Mouse (Mus musculus) erythroblast, adult 5-6 weeks (primary cell): Measurements from ENCODE around the gene Ncr1. TPM values are rescaled to one million over a fixed set of nuclear protein-coding genes. Genes with fewer than 3 reads are reported as not detected.
"Not testable (repeated sequence)": the region's sequence is repeated elsewhere in the genome, so short reads cannot be mapped to it uniquely, and the experiment has no call there.

Experiments
- ATAC-seq: replicated peaks from 2 replicates; pipeline ENCODE4 v1.8.0; 2016; ENCODE audit warnings: moderate number of reproducible peaks, mild to moderate bottlenecking, moderate TSS enrichment, inconsistent platforms; ENCODE audit not compliant: poor library complexity, low FRiP score, severe bottlenecking
- total RNA-seq, 2 experiments: library from RNA; stranded (forward) in 1 of 2; stranded (reverse) in 1 of 2; fragments of 150-400 nt in 1 of 2; fragments of 200-764, 138-1000 nt in 1 of 2; gene quantifications; 2 replicates each; pipeline versions ENCODE4 v1.2.3 to v1.2.4; 2015 to 2017; ENCODE audit warnings: low replicate concordance in 2 of 2

The Ncr1 gene
- total RNA-seq (2015; ENCODE audit: low replicate concordance), result 3.8 and 4.0 TPM in 2 replicates
- 0.85 and 1.3 TPM in 2 replicates for total RNA-seq (2017; ENCODE audit: low replicate concordance)

DNA sequence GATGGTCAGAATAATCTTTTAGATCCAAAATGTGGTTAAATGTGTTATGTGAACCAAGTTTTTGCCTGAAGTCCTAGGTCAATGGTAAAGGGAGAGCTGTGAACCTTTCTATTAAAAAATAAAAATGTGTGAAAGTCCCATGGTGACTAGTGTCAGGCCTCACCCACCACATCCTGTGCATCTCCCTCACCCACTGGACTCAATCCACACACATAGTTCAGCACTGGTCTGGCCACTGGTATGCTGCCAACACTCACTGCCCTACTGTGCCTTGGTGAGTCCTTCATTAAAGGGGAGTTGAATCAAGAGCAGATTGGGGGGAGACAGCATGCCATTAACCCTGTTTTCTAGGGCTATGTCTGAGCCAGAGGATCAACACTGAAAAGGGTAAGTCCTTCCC lies at the start of gene Ncr1:
Gene Ncr1, plus strand, starts transcription at position 216 of the 400 bp plus-strand sequence.
- ATAC-seq, result no peak

DNA sequence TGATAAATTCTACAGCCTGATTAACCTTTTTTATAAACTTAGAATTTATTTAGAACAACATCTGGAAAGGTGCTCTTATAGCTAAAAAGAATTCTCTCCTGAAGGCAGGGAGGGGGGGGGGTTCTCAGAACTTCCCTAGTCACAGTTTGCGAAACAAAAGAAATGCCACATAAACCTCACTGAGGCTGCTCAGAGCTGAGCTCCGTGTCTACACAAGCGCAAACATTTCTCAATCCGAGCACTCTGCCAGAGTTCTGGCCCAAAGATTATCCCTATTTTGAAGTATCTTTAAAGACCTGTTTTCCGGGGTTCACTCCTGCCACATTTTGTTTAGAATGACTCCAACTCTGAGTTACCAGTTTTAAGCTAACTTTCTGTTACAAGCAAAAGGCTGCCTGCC lies 44.9 kb upstream of the Ncr1 start:
- ATAC-seq, result no peak

DNA sequence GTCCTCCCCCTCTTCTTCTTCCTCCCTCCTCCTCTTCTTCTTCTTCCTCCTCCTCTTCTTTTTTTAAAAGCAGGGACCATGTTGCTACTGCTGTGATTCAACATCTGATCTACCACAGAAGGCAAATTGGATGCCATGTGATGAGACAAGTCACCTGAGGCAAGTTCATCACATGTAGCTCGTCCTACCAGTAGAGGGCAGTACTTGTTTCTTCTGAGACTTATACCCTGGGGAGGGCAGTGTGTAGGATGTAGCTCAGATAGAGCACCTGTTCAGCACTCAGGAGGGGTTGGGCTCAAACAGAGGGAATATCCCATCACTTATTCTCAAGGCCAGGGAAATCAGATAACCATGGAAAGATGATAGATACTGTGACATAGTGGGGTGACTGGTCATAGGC lies 40.3 kb upstream of the Ncr1 start:
- ATAC-seq, result no peak

GRCm38 (mm10) chr7:4300166-4300565 lies 37.4 kb upstream of the Ncr1 start:
- ATAC-seq, result no peak

- no peak for ATAC-seq
These were observed 34.1 kb upstream of the Ncr1 start for GRCm38 (mm10) chr7:4303457-4303856.

GRCm38 (mm10) chr7:4313109-4313508 lies 24.4 kb upstream of the Ncr1 start:
- not testable (repeated sequence) for ATAC-seq

GRCm38 (mm10) chr7:4313531-4313930 lies 24.0 kb upstream of the Ncr1 start:
- ATAC-seq, result not testable (repeated sequence)

GRCm38 (mm10) chr7:4323301-4323700 lies 14.2 kb upstream of the Ncr1 start:
- no peak for ATAC-seq

DNA sequence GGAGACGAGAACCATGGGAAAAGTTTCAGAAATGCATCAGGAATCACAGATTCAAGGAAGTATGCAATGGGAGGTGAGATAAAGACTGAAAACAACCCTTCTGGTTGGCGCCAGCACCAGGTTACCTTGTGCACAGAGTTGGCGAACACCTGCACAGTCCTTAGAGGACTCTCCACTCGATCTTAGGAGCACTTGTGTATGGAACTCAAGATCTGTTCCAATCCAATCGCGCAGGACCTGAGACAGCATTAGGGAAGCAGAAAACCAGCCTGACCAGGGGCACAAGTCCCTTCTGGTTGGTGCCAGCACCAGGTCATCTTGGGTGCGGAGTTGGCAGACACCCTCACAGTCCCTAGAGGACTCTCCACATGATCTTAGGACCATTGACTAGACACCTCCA lies 36.0 kb downstream of the Ncr1 start:
- no peak for ATAC-seq

Other genes with a start within 250 kb of the Ncr1 start
- gene Ttyh1, start 218.3 kb upstream of the Ncr1 start, total RNA-seq (2015; ENCODE audit: low replicate concordance), result not detected in 2 replicates
- 0.28 and 3.0 TPM in 2 replicates for gene Ttyh1, start 218.3 kb upstream of the Ncr1 start, total RNA-seq (2017; ENCODE audit: low replicate concordance)
- gene Leng8, start 200.7 kb upstream of the Ncr1 start, total RNA-seq (2015; ENCODE audit: low replicate concordance), result 147 and 153 TPM in 2 replicates
- gene Leng8, start 200.7 kb upstream of the Ncr1 start, total RNA-seq (2017; ENCODE audit: low replicate concordance), result 144 and 160 TPM in 2 replicates
- not detected in 2 replicates for gene Leng9, start 187.3 kb upstream of the Ncr1 start, total RNA-seq (2015; ENCODE audit: low replicate concordance)
- 0.77 and 1.7 TPM in 2 replicates for gene Leng9, start 187.3 kb upstream of the Ncr1 start, total RNA-seq (2017; ENCODE audit: low replicate concordance)
- not detected in 2 replicates for gene Cdc42ep5, start 172.9 kb upstream of the Ncr1 start, total RNA-seq (2015; ENCODE audit: low replicate concordance)
- not detected in 2 replicates for gene Cdc42ep5, start 172.9 kb upstream of the Ncr1 start, total RNA-seq (2017; ENCODE audit: low replicate concordance)
- 1.5 and 1.7 TPM in 2 replicates for gene Lilra5, start 100.0 kb upstream of the Ncr1 start, total RNA-seq (2015; ENCODE audit: low replicate concordance)
- gene Lilra5, start 100.0 kb upstream of the Ncr1 start, total RNA-seq (2017; ENCODE audit: low replicate concordance), result 1.1 TPM in 1 of 2 replicates, not detected in the other
- not detected in 2 replicates for gene Gp6, start 60.0 kb downstream of the Ncr1 start, total RNA-seq (2015; ENCODE audit: low replicate concordance)
- 0.09 and 0.56 TPM in 2 replicates for gene Gp6, start 60.0 kb downstream of the Ncr1 start, total RNA-seq (2017; ENCODE audit: low replicate concordance)
- 0.77 and 3.6 TPM in 2 replicates for gene Rdh13, start 107.9 kb downstream of the Ncr1 start, total RNA-seq (2015; ENCODE audit: low replicate concordance)
- gene Rdh13, start 107.9 kb downstream of the Ncr1 start, total RNA-seq (2017; ENCODE audit: low replicate concordance), result 2.6 and 3.5 TPM in 2 replicates
- 17.1 and 19.4 TPM in 2 replicates for gene Eps8l1, start 123.0 kb downstream of the Ncr1 start, total RNA-seq (2015; ENCODE audit: low replicate concordance)
- 36.6 and 47.0 TPM in 2 replicates for gene Eps8l1, start 123.0 kb downstream of the Ncr1 start, total RNA-seq (2017; ENCODE audit: low replicate concordance)
- 37.2 and 45.3 TPM in 2 replicates for gene Ppp1r12c, start 164.0 kb downstream of the Ncr1 start, total RNA-seq (2015; ENCODE audit: low replicate concordance)
- 41.3 and 52.0 TPM in 2 replicates for gene Ppp1r12c, start 164.0 kb downstream of the Ncr1 start, total RNA-seq (2017; ENCODE audit: low replicate concordance)
- gene Tnnt1, start 178.7 kb downstream of the Ncr1 start, total RNA-seq (2015; ENCODE audit: low replicate concordance), result 1.3 TPM in 1 of 2 replicates, not detected in the other
- 3.8 and 7.2 TPM in 2 replicates for gene Tnnt1, start 178.7 kb downstream of the Ncr1 start, total RNA-seq (2017; ENCODE audit: low replicate concordance)
- gene Tnni3, start 186.5 kb downstream of the Ncr1 start, total RNA-seq (2015; ENCODE audit: low replicate concordance), result not detected in 2 replicates
- not detected in 2 replicates for gene Tnni3, start 186.5 kb downstream of the Ncr1 start, total RNA-seq (2017; ENCODE audit: low replicate concordance)
- gene Dnaaf3, start 194.7 kb downstream of the Ncr1 start, total RNA-seq (2015; ENCODE audit: low replicate concordance), result 1.2 TPM in 1 of 2 replicates, not detected in the other
- gene Dnaaf3, start 194.7 kb downstream of the Ncr1 start, total RNA-seq (2017; ENCODE audit: low replicate concordance), result 0.28 TPM in 1 of 2 replicates, not detected in the other
- gene Syt5, start 209.8 kb downstream of the Ncr1 start, total RNA-seq (2015; ENCODE audit: low replicate concordance), result 1.7 TPM in 1 of 2 replicates, not detected in the other
- gene Syt5, start 209.8 kb downstream of the Ncr1 start, total RNA-seq (2017; ENCODE audit: low replicate concordance), result not detected in 2 replicates